Mouse (Mus musculus) olfactory bulb, adult 2 months (tissue): ENCODE measurements around the gene Prpf6. TPM values are rescaled to one million over a fixed set of nuclear protein-coding genes. Genes with fewer than 3 reads are reported as not detected.

ENCODE experiments used
- H3K27ac ChIP-seq: fragments of 200-500 bp; 2 replicates; pipeline ENCODE4 v1.5.1; 2012; ENCODE audit warnings: low read depth, low read length; ENCODE audit not compliant: insufficient read depth
- H3K4me1 ChIP-seq: fragments of 200-500 bp; 2 replicates; pipeline ENCODE4 v1.6.1; 2012; ENCODE audit warnings: low read length; ENCODE audit not compliant: control insufficient read depth, insufficient read depth
- H3K4me3 ChIP-seq: fragments of 200-500 bp; 2 replicates; pipeline ENCODE4 v1.5.1; 2012; ENCODE audit warnings: mild to moderate bottlenecking, low read depth, low read length, moderate library complexity; ENCODE audit not compliant: insufficient read depth
- CTCF ChIP-seq: fragments of 200-500 bp; IDR thresholded peaks from 2 replicates; pipeline ENCODE4 v1.5.1; 2012; ENCODE audit warnings: low read depth, mild to moderate bottlenecking, low read length, moderate library complexity; ENCODE audit not compliant: insufficient read depth
- POLR2A ChIP-seq: fragments of 200-500 bp; IDR thresholded peaks from 2 replicates; pipeline ENCODE4 v1.6.1; 2012; ENCODE audit warnings: mild to moderate bottlenecking, low read depth, low read length, moderate library complexity; ENCODE audit not compliant: insufficient read depth
- WGBS: fragments of 180-500 bp; shearing (Covaris S2); methylation state at CpG from one replicate; pipeline ENCODE4 v1.1.7; 2018; 5-methylcytosine and 5-hydroxymethylcytosine counted together
- polyA plus RNA-seq: library from polyadenylated mRNA; stranded (reverse); fragments of >200 nt; gene quantifications from 2 replicates; pipeline ENCODE4 v1.2.4, GENCODE M21; 2012; ENCODE audit warnings: low replicate concordance; ENCODE audit not compliant: missing spikeins, insufficient read depth, insufficient read length

Prpf6 gene
- polyA plus RNA-seq, 1 experiment: not detected

GRCm38 (mm10) chr2:181592231-181593041, 768 bp downstream of the Prpf6 start, which contains the start of gene Zfp512b:
TSS of gene Zfp512b (minus strand) at chr2:181592803.
- 5% methylated on average over 97 of the region's 97 CpGs for WGBS
- TF ChIP-seq CTCF (no peak), POLR2A (peak; percentile 70)

GRCm38 (mm10) chr2:181593042-181593421, 1.4 kb downstream of the Prpf6 start:
- TF ChIP-seq POLR2A (no peak), CTCF (no peak)
- WGBS: 1% methylated on average over 6 of the region's 6 CpGs
- H3K27ac ChIP-seq: peak overlapping the region; percentile 95
- H3K4me1 ChIP-seq: peaks cover 25% of the 10 kb centered on the region
- H3K4me3 ChIP-seq: peak overlapping the region; percentile 98

More at GRCm38 (mm10) chr2:181592231-181593041, 768 bp downstream of the Prpf6 start, which contains the start of gene Zfp512b:
- Histone ChIP-seq H3K4me1 (peaks cover 23% of the 10 kb centered on the region), H3K27ac (peak within 1 kb of the TSS; percentile 95), H3K4me3 (peak within 1 kb of the TSS; percentile 98)

GRCm38 (mm10) chr2:181593937-181594336, 2.3 kb downstream of the Prpf6 start:
- Histone ChIP-seq H3K27ac (no peak overlapping the region; the same call in 1 of the 2 replicates), H3K4me1 (peaks cover 29% of the 10 kb centered on the region), H3K4me3 (no peak overlapping the region)
- no peak for TF ChIP-seq CTCF
- TF ChIP-seq POLR2A: no peak

GRCm38 (mm10) chr2:181594946-181595696, 3.5 kb downstream of the Prpf6 start:
- Histone ChIP-seq H3K27ac (no peak overlapping the region), H3K4me1 (peaks cover 25% of the 10 kb centered on the region), H3K4me3 (no peak overlapping the region)
- TF ChIP-seq POLR2A: no peak
- 0 out of 2 replicates have a peak, but pooled peaks have one; percentile 11 for TF ChIP-seq CTCF
- 35% methylated on average over 4 of the region's 4 CpGs for WGBS

GRCm38 (mm10) chr2:181596221-181596960, 4.7 kb downstream of the Prpf6 start:
- Histone ChIP-seq H3K4me1 (peaks cover 27% of the 10 kb centered on the region), H3K27ac (no peak overlapping the region), H3K4me3 (no peak overlapping the region)
- no peak for TF ChIP-seq POLR2A
- TF ChIP-seq CTCF: no peak
- WGBS: 65% methylated on average over 6 of the region's 6 CpGs

GRCm38 (mm10) chr2:181597378-181598061, 5.9 kb downstream of the Prpf6 start:
- H3K27ac ChIP-seq: no peak overlapping the region
- peaks cover 24% of the 10 kb centered on the region for H3K4me1 ChIP-seq
- WGBS: 74% methylated on average over 7 of the region's 7 CpGs
- H3K4me3 ChIP-seq: no peak overlapping the region
- TF ChIP-seq CTCF (no peak), POLR2A (no peak)

- Histone ChIP-seq H3K4me3 (peak within 1 kb of the TSS; percentile 85), H3K4me1 (peaks cover 24% of the 10 kb centered on the region), H3K27ac (peak within 1 kb of the TSS; percentile 72)
- WGBS: 2% methylated on average over 71 of the region's 71 CpGs
- TF ChIP-seq CTCF (peak; percentile 26; the same call in 1 of the 2 replicates), POLR2A (peak; percentile 46; the same call in 1 of the 2 replicates)
These were observed 7.0 kb downstream of the Prpf6 start, which contains the start of gene Samd10 for GRCm38 (mm10) chr2:181598454-181599351. TSS of gene Samd10 (minus strand) at chr2:181599212.
